8 mouse cellular contexts compared by ENCODE assay signal in the genomic region with DNA sequence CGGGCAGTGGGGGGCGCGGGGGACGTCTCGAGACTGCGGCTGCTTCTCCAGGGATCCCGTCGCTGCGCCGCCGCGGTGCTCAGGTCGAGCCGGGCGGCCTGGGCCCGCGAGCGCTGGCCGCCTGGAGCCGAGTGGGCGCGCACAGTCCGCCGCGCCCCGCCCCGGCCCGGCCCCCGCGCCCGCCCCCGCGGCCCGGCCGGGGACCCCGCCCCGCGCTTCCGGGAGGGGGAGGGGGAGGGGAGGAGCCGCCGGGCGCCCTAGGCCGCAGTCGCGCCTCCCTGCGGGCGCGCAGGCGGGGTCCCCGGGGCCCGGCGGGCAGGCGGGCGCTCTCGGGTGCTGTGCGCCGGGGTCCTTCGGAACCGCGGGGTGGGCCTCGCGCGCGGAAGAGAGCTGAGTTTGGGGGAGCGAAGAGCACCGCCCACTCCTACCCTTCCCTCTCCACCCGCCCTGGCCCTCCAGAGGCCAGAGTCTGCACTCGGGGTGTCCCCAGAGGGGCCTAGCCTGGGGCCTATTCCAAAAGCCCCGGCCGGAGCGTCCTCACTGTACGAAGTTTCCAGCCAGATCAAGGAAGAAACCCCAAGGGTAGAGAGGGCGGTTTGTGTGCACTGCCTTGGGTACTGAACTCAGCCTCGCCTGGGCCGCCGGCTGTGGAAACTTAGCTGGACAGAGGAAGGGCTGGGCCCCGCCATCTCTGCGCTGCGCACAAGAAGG. TPM values are rescaled to one million over a fixed set of nuclear protein-coding genes. Genes with fewer than 3 reads are reported as not detected.
DNase-seq lines count a peak whose midpoint lies in the region; ATAC-seq and TF ChIP-seq lines count a peak whose summit lies in the region.

No protein-coding gene starts in this region.

- no peaks in the 10 kb centered on the region for H3K27me3 ChIP-seq in ES-Bruce4 (ENCODE audit: control insufficient read depth, insufficient read depth, low read length, poor library complexity, severe bottlenecking)
- H3K27me3 ChIP-seq in forebrain, postnatal 0 days (ENCODE audit: insufficient read depth, low read length): no peaks in the 10 kb centered on the region
- H3K27me3 ChIP-seq in lung, embryonic 14.5 days (ENCODE audit: insufficient read depth, low read length): no peaks in the 10 kb centered on the region

- no peak for TF ChIP-seq POLR2A in ES-Bruce4 (IDR thresholded peaks at IDR 0.05; ENCODE audit: insufficient read depth, low read length)

- no peak for TF ChIP-seq EP300 in ES-Bruce4 (IDR thresholded peaks at IDR 0.05; ENCODE audit: insufficient read depth, low read depth, low read length)

- DNase-seq in cerebellum, adult 18-20 months: peak; percentile 60 to 88
- peak; percentile 75 for DNase-seq in forebrain, postnatal 0 days
- peak; percentile 88 for DNase-seq in heart, postnatal 4 days
- DNase-seq in layer of hippocampus, adult 8-10 months (ENCODE audit: low spot score in 2 of 2): peak; percentile 42 to 49
- peak; percentile 90 for DNase-seq in lung, embryonic 14.5 days
- DNase-seq in testis, postnatal 14 days (ENCODE audit: low spot score): peak; percentile 71

- H3K4me3 ChIP-seq in ES-Bruce4 (ENCODE audit: low read depth, low read length): peak overlapping the region; percentile 87
- peak overlapping the region; percentile 86 for H3K4me3 ChIP-seq in forebrain, postnatal 0 days (ENCODE audit: low read depth, low read length)
- H3K4me3 ChIP-seq in lung, embryonic 14.5 days (ENCODE audit: low read depth, low read length): peak overlapping the region; percentile 97

- H3K4me2 ChIP-seq in forebrain, postnatal 0 days (ENCODE audit: low read depth): peak overlapping the region; percentile 96
- peak overlapping the region; percentile 84 for H3K4me2 ChIP-seq in lung, embryonic 14.5 days

- H3K9ac ChIP-seq in ES-Bruce4 (ENCODE audit: low read depth, poor library complexity, severe bottlenecking): peak overlapping the region; percentile 88
- H3K9ac ChIP-seq in forebrain, postnatal 0 days: peak overlapping the region; percentile 90
- peak overlapping the region; percentile 97 for H3K9ac ChIP-seq in lung, embryonic 14.5 days

- peak overlapping the region; percentile 72 for H3K27ac ChIP-seq in ES-Bruce4 (ENCODE audit: insufficient read depth, low read length)
- H3K27ac ChIP-seq in forebrain, postnatal 0 days (ENCODE audit: low read depth, low read length): peak overlapping the region; percentile 89
- peak overlapping the region; percentile 97 for H3K27ac ChIP-seq in lung, embryonic 14.5 days (ENCODE audit: low read depth)

- H3K9me3 ChIP-seq in ES-Bruce4 (replicated peaks; ENCODE audit: control insufficient read depth, insufficient read depth, low read length, poor library complexity, severe bottlenecking): no peaks in the 10 kb centered on the region
- H3K9me3 ChIP-seq in forebrain, postnatal 0 days (ENCODE audit: low read length): no peaks in the 10 kb centered on the region
- H3K9me3 ChIP-seq in lung, embryonic 14.5 days (ENCODE audit: low read depth, low read length): no peaks in the 10 kb centered on the region

- ATAC-seq in forebrain, postnatal 0 days: peak; percentile 86
- peak; percentile 95 for ATAC-seq in lung, embryonic 14.5 days (ENCODE audit: insufficient read depth)
- ATAC-seq in neutrophil, adult 5-6 weeks (ENCODE audit: extremely low read depth, insufficient number of reproducible peaks, low FRiP score, poor library complexity, severe bottlenecking): peak; percentile 37

- 2% methylated on average over 43 of the region's 79 CpGs for WGBS in forebrain, postnatal 0 days
- 1% methylated on average over 29 of the region's 79 CpGs for WGBS in lung, embryonic 14.5 days

- H3K4me1 ChIP-seq in ES-Bruce4 (ENCODE audit: control insufficient read depth, insufficient read depth, low read length): no peaks in the 10 kb centered on the region
- 0 out of 2 replicates have a peak, but pooled peaks cover 12% of the 10 kb centered on the region for H3K4me1 ChIP-seq in forebrain, postnatal 0 days (ENCODE audit: insufficient read depth)
- H3K4me1 ChIP-seq in lung, embryonic 14.5 days (ENCODE audit: insufficient read depth): peaks cover 7% of the 10 kb centered on the region; the same call in 1 of the 2 replicates

- no peaks in the 10 kb centered on the region for H3K36me3 ChIP-seq in ES-Bruce4 (ENCODE audit: control insufficient read depth, insufficient read depth, low read length, poor library complexity, severe bottlenecking)
- H3K36me3 ChIP-seq in forebrain, postnatal 0 days (ENCODE audit: insufficient read depth): no peaks in the 10 kb centered on the region
- peaks cover 8% of the 10 kb centered on the region; the same call in 1 of the 2 replicates for H3K36me3 ChIP-seq in lung, embryonic 14.5 days (ENCODE audit: insufficient read depth)

- no peak for TF ChIP-seq CTCF in ES-Bruce4 (IDR thresholded peaks at IDR 0.05; ENCODE audit: low read depth, low read length)
- peak; percentile 20 for TF ChIP-seq CTCF in forebrain, postnatal 0 days (IDR thresholded peaks at IDR 0.05; ENCODE audit: low read depth)
- TF ChIP-seq CTCF in lung, embryonic 14.5 days (IDR thresholded peaks at IDR 0.05; ENCODE audit: low read depth): no peak

RNA-seq across cellular contexts. Expression of a gene that starts 0.5 kb away (rescaled TPM):
- polyA plus RNA-seq in ES-Bruce4 (2011; ENCODE audit: insufficient read depth, insufficient read length, low read depth, missing spikeins): 95.4 and 135 TPM in 2 replicates
- total RNA-seq in forebrain, postnatal 0 days (2014; rRNA removed): 27.5 and 34.0 TPM in 2 replicates
- 13.2 and 15.3 TPM in 2 replicates for polyA plus RNA-seq in forebrain, postnatal 0 days (2015; fragmentation: Nextera tagmentation; extraction: Ambion mirVana)
- total RNA-seq in heart, postnatal 4 days (2021): 10 to 100 TPM; 84.8 to 93.5 TPM
- total RNA-seq in layer of hippocampus, adult 8-10 months (2022): 10 to 100 TPM; 52.6 to 80.4 (median 63.4) TPM
- polyA plus RNA-seq in lung, embryonic 14.5 days (2014; fragmentation: Nextera tagmentation; extraction: Ambion mirVana): 50.3 and 51.7 TPM in 2 replicates
- 162 and 165 TPM in 2 replicates for total RNA-seq in neutrophil, adult 5-6 weeks (2017)

Comparison
In these comparisons a context has a peak if more than half of its experiments do, and no peak if none do; other contexts are left out.
1. Peak in every context shown above with its lines: DNase-seq, ATAC-seq, H3K4me3 ChIP-seq and H3K27ac ChIP-seq.
2. ATAC-seq: peak in every context shown above with its lines; median percentile 95 in lung, embryonic 14.5 days; 86 in forebrain, postnatal 0 days; 37 in neutrophil, adult 5-6 weeks.